Mouse (Mus musculus): ENCODE results near the gene Ptrh1.

Gene Ptrh1

DNA sequence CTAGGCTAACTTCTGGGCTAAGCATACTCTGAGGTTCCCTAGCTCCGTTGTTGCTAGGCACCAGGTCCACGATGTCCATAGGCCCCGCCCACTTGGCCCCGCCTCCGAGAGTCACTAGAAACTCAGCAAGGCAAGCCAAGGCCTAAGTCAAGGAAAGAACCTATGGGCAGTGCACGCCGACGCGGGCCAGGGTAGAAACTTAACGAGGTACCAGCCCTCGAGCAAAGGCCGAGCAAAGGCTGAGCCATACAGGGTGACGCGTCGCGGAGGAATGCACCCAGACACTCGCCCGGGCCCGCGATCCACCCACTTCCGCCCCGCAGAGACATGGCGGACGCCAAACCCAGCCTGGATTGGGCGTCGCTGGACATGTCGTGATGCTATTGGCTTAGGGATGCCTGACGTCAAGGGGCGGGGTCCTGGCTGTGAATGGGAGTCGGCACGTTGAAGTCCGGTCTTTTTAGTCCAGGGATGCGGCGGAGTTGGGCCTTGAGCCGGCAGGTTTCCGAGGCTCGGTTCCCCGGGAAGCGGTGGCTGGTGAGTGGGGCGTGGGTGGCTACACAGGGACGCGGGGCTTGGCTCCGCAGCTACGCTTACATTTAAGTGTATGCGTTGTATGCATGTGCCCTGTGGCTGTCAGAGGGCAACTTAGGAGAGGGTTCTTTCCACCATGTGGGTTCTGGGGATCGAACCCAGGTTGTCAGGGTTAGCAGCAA is at the start of gene Ptrh1, which contains the start of gene Ttc16:
Gene Ptrh1, plus strand, starts transcription at position 428 of the 716 bp plus-strand sequence.
Gene Ttc16, minus strand, starts transcription at position 275 of the 716 bp plus-strand sequence.
- peak; percentile 93 to 97 for DNase-seq (ENCODE audit: low read depth in 2 of 2, low spot score in 2 of 2)

- peak; percentile 38 to 50 for DNase-seq (ENCODE audit: low read depth in 2 of 2, low spot score in 2 of 2)
These were observed 48.2 kb upstream of the Ptrh1 start for GRCm38 (mm10) chr2:32727435-32727834.

DNA sequence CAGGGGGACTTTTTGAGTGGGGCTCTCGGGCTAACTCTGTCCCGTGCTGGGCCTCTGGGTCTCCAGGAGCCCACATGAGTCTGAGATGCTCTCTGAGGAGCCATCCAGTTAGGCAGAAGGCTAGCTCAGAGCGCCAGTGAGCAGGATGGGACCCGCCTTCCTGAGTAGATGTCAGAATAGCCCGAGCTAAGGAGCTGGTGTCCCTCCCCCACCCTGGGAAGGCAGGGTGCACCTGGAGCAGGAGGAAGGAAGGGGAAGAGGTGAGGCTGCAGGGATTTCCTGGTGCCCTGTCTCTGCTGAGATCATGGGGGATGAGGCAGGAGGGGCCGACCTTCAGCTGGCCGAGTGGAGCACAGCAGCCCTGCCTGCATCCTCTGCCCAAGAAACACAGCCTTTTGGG is 47.1 kb upstream of the Ptrh1 start:
- DNase-seq (ENCODE audit: low read depth in 2 of 2, low spot score in 2 of 2) = no peak

DNA sequence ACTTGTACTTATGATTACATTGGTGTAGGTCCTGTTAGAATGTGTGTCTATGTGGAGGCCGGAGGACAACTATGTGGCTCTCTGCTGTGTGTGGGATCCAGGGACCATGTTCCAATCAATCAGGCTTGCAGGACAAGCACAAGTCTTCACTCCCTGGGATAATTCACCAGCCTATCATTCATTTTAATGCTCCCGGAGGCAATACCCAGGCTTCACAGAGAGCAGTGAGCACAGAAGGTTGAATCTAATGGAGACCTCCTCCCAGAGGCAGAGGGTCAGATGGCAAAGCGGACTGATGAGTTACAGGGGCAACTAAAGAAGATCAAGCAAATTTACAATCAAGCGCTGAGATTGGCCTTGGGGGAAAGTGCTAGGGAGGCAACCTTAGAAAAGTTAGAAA is 46.0 kb upstream of the Ptrh1 start:
- DNase-seq (ENCODE audit: low read depth in 2 of 2, low spot score in 2 of 2) = no peak

DNA sequence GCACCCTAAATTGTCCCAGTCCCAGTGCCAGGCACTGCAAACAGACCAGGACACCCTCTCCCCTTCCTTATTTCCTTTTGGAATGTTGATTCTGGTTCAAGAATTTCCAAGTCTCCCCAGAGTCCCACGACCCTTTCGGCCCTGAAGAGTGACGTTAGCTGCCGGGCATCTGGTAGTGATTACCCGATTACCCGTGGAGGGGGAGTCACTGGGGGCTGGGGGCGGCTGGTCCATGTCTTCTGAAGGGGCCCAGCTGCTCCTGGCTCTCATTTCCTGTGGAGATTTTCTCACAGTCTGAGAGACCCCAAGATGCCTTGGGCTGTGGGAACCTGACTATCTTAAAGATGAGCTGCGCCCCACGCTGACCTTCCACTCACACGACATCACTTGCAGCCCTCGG is 44.7 kb upstream of the Ptrh1 start:
- DNase-seq (ENCODE audit: low read depth in 2 of 2, low spot score in 2 of 2) = no peak

GRCm38 (mm10) chr2:32731911-32732310 is 43.7 kb upstream of the Ptrh1 start:
- no peak for DNase-seq (ENCODE audit: low read depth in 2 of 2, low spot score in 2 of 2)

GRCm38 (mm10) chr2:32732695-32733094 is 42.9 kb upstream of the Ptrh1 start:
- DNase-seq (ENCODE audit: low read depth in 2 of 2, low spot score in 2 of 2) = no peak

- DNase-seq (ENCODE audit: low read depth in 2 of 2, low spot score in 2 of 2) = no peak
These were observed 41.1 kb upstream of the Ptrh1 start for GRCm38 (mm10) chr2:32734480-32734879.

GRCm38 (mm10) chr2:32734933-32735332 is 40.7 kb upstream of the Ptrh1 start:
- no peak for DNase-seq (ENCODE audit: low read depth in 2 of 2, low spot score in 2 of 2)

DNA sequence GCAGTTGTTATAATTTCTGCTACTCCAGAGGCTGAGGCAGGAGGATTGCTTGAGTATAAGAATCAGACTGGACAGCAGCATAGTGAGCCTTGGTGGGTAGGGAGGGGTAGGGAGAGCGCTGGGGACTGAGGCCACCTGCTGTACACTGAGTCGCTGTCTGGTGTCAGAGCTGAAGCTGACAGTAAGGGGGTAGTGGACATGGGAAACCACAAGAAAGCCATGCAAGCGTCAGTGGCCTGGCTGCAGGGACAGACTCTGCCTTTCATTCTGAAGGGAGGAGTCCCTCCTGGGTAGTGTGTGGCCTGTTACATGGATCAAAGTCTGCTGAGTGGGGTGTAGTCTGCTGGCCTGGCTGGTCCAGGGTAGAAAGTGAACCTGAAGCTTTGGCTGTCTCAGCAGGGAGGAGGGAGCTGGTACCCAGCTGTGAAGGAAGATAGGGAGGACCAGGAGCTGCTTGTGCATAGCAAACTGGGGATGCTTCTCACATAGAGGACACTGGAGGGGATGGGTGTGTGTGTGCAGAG is 39.2 kb upstream of the Ptrh1 start:
- DNase-seq (ENCODE audit: low read depth in 2 of 2, low spot score in 2 of 2) = no peak

DNA sequence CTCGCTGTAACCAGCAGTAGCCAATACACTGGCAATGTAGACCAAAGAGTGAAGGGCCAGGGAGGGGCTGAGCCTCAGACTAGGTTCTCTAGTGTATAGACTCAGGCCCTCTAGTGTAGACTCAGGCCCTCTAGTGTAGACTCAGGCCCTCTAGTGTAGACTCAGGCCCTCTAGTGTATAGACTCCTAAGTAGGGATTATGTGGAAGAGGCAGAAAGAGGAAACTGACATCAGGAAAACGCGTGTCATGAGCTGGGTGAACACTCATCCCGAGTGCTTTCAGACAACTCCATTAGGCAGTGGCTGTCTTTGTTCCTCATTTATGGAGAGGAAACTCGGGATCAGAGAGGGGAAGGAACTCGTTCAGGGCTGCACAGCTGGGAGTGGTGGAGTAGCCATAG is 38.6 kb upstream of the Ptrh1 start:
- DNase-seq (ENCODE audit: low read depth in 2 of 2, low spot score in 2 of 2) = no peak

DNA sequence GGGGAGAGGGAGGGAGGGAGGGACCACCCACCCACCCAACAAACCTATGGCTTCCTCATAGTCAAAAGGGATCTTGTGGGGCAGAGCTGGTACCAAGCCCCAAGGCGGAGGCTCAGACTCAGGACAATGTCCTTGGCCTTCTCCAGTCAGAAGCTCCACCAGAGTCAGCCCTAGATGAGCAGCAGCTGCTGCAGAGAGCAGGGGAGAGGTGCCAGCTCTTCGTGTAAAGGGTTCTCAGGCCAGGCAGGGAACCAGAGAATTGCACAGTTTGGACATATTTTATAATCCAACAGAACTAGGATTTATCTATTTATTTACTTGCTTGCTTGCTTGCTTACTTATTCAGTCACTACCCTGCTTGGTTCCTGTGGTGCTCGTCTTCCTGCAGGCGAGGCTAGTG is 36.3 kb upstream of the Ptrh1 start:
- no peak for DNase-seq (ENCODE audit: low read depth in 2 of 2, low spot score in 2 of 2)

DNA sequence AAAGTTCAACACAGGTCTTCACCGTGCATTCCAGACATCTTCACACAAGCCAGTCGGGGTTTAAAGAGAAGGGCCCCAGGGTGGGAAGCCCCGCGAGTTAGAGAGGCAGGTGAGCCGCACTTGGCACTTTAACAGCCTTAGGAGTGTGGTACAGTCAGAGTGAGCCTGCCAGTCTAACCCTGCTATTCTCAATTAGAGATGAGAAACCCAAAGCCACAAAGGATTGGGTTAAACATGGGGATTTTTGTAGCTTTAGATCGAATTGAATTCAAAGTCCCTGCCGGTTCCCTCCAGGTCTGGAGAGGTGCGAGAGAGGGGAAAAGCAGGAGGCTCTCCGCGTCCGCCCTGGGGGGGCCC is 34.7 kb upstream of the Ptrh1 start, which contains the start of gene 6330409D20Rik:
Gene 6330409D20Rik, minus strand, starts transcription at position 101 of the 357 bp plus-strand sequence.
- no peak for DNase-seq (ENCODE audit: low read depth in 2 of 2, low spot score in 2 of 2)

DNA sequence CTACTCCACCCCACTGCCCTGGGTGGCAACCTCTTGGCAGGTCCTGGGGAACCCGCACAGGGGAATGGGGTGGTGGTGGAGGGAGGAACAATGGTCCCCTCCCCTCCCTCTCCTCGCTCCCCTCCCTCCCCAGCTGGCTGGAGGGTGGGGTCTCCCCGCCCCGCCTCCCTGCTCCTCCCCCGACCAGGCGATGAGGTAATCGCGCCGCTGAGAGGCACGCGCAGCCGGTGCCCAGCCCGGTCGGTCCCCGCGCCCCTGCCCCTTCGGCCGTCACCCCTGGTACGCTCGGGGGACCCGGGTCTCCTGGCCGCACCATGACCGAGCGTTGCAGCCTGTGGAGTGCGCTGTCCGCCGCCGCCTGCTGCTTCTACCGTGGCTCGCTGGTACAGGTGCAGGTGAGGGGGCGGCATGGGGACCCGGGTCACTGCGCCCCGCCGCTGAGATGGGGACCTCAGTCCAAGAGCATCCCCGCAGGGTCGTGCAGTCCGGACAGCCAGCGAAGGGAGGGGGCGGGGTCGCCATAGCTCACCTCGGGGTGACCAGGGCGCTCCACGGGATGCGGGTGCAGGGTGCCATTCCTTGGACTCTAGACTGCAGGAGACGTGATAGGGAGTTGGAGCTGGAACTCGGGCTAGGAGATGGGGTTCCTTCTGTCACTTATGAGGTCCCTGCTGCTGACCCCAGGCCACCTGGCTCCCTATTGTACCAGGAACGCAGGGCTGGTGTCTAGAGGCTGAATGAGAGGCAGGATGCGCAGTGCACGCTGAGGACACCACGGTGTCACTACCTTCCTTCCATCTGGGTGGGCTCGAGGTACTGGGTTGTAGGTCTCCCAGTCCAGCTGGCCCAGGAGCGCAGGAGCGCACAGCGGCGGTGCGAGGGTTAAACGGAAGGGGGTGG is 34.1 kb upstream of the Ptrh1 start:
- DNase-seq (ENCODE audit: low read depth in 2 of 2, low spot score in 2 of 2) = no peak

- DNase-seq (ENCODE audit: low read depth in 2 of 2, low spot score in 2 of 2) = no peak
These were observed 33.4 kb upstream of the Ptrh1 start for GRCm38 (mm10) chr2:32742173-32742531.

DNA sequence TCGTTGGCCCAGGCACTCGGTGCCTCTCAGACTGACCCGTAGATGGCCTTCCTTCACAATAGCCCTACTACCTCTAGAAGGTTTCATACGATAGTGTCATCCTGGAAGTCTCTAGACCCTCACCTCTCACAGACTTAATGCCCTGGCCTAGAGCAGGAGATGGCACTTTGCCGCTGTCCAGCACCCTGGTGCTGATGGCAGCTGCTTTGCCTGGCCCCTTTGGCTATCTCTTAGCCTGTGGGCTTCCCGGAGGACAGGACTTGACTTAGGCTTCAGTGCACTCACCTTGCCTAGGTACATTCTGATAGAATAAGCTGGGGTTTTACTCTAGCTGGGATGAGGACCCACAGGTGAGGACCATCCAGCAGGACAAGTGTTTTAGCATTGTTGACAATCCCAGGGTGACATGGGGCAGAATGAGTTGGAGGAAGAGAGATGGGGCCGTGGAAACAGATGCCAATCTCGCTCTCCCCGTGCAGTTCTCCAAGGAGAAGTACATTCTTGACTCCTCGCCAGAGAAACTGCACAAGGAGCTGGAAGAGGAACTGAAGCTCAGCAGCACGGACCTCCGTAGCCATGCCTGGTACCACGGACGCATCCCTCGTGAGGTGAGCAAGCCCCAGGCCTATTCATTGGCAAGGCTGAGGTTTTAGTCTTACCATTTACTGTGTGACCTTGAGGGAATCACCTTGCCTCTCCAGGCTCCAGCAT is 31.2 kb upstream of the Ptrh1 start:
- no peak for DNase-seq (ENCODE audit: low read depth in 2 of 2, low spot score in 2 of 2)

DNA sequence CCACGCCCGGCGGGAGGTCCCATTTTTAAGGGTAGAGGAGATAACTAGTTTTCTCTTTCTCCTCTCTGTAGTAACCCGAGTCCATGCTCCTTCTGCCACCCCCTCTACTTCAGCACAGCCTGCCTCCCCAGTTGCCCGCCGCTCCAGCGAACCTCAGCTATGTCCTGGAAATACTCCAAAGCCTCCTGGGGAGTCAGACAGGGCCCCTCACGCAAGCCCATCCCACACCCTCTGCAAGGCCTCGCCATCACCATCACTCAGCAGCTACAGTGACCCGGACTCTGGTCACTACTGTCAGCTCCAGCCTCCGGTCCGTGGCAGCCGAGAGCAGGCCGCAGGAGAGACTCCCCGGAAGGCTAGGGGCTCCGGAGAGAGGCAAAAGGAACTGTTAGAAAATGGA is 26.5 kb upstream of the Ptrh1 start:
- DNase-seq (ENCODE audit: low read depth in 2 of 2, low spot score in 2 of 2) = no peak

- no peak for DNase-seq (ENCODE audit: low read depth in 2 of 2, low spot score in 2 of 2)
These were observed 25.4 kb upstream of the Ptrh1 start for GRCm38 (mm10) chr2:32750199-32750598.

DNA sequence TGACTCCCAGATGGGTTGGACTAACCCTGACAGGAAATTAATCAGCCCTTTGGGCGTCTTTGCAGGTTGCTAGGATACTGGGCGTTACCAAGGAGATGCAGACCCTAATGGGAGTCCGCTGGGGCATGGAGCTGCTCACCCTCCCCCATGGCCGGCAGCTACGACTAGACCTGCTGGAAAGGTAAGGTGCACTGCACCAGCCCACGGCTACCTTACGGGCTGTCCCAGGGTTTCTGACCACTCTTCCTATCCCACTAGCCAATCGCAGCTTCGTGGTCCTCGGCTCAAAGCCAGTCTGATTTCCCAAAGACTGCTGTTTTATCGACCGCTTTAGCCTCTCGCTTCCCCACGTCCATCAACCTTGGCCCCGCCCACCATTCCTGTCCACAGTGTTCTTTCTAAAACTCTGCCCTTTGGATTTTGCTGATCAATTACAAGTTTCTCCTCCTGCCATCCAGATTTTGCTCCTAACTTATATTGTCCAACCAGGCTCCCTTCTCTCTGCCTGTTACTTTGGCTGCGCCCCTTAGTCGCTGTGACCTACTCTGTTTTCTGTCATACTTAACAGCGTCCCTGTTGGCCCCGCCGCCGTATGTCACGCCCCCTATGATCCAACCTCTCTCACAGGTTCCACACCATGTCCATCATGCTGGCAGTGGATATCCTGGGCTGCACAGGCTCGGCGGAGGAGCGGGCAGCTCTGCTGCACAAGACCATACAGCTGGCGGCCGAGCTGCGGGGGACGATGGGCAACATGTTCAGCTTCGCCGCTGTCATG is 24.5 kb upstream of the Ptrh1 start:
- DNase-seq (ENCODE audit: low read depth in 2 of 2, low spot score in 2 of 2) = no peak

- no peak for DNase-seq (ENCODE audit: low read depth in 2 of 2, low spot score in 2 of 2)
These were observed 23.9 kb upstream of the Ptrh1 start for GRCm38 (mm10) chr2:32751665-32752033.

- no peak for DNase-seq (ENCODE audit: low read depth in 2 of 2, low spot score in 2 of 2)
These were observed 23.4 kb upstream of the Ptrh1 start for GRCm38 (mm10) chr2:32752181-32752580.
